Mouse (Mus musculus) embryonic facial prominence, embryonic 13.5 days (tissue): Measurements from ENCODE around the gene Alcam. TPM values are rescaled to one million over a fixed set of nuclear protein-coding genes. Genes with fewer than 3 reads are reported as not detected.

Source experiments
- ATAC-seq: fragments of 200-750 bp; cut with Nextera tagmentation; 2 replicates; pipeline ENCODE4 v1.8.0; 2017; ENCODE audit warnings: low read depth; ENCODE audit not compliant: insufficient number of reproducible peaks, insufficient read depth, low FRiP score, low TSS enrichment
- H3K27ac ChIP-seq: fragments of 300-500 bp; sonication (generic); 2 replicates; pipeline ENCODE4 v1.5.1; 2015; ENCODE audit warnings: moderate library complexity, mild to moderate bottlenecking, inconsistent platforms
- H3K27me3 ChIP-seq: fragments of 300-500 bp; sonication (generic); 2 replicates; pipeline ENCODE4 v1.6.1; 2015; ENCODE audit warnings: mild to moderate bottlenecking, inconsistent platforms
- H3K36me3 ChIP-seq: fragments of 300-500 bp; sonication (generic); 2 replicates; pipeline ENCODE4 v1.6.1; 2015; ENCODE audit warnings: mild to moderate bottlenecking, inconsistent platforms
- H3K4me1 ChIP-seq: fragments of 300-500 bp; sonication (generic); 2 replicates; pipeline ENCODE4 v1.6.1; 2015; ENCODE audit warnings: inconsistent platforms
- H3K4me2 ChIP-seq: fragments of 300-500 bp; sonication (generic); 2 replicates; pipeline ENCODE4 v1.6.1; 2015; ENCODE audit warnings: moderate library complexity, mild to moderate bottlenecking, inconsistent platforms
- H3K4me3 ChIP-seq: fragments of 300-500 bp; sonication (generic); 2 replicates; pipeline ENCODE4 v1.5.1; 2015; ENCODE audit warnings: mild to moderate bottlenecking, inconsistent platforms
- H3K9ac ChIP-seq: fragments of 300-500 bp; sonication (generic); 2 replicates; pipeline ENCODE4 v1.6.1; 2015; ENCODE audit warnings: mild to moderate bottlenecking, inconsistent platforms
- H3K9me3 ChIP-seq: fragments of 300-500 bp; sonication (generic); 2 replicates; pipeline ENCODE4 v1.6.1; 2016; ENCODE audit warnings: inconsistent platforms
- WGBS: fragments of 180-500 bp; shearing (Covaris S2); methylation state at CpG from one replicate; pipeline ENCODE4 v1.1.7; 2015; ENCODE audit warnings: mixed read lengths; 5-methylcytosine and 5-hydroxymethylcytosine counted together
- polyA plus RNA-seq: library from polyadenylated mRNA; unstranded; fragments of >200 nt; fragmentation: Nextera tagmentation; extraction: Ambion mirVana; gene quantifications from 2 replicates; pipeline ENCODE4 v1.2.1, GENCODE M21; 2015

The Alcam gene
- polyA plus RNA-seq, 1 experiment from 2014 or later: 29.1 TPM

DNA sequence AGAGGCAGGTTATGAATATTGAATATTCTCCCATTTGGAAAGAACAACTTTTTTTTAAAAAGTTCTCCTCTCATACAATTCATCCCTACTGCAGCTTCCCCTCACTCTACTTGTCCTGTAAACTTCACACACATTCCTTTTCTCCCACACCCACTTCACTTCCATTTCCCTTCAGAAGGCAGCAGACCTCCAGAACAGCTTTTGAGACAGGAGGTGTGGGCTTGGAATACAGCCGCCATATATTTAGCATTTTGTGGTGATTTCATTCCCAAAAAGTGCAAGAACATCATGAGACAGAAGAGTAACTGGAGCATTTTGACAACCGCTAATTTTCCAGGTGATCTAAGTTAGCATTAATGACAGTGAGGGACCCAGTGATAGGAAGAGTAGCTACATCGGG is 47.8 kb downstream of the Alcam start:
- Histone ChIP-seq H3K36me3 (no peaks in the 10 kb centered on the region), H3K4me1 (no peaks in the 10 kb centered on the region), H3K27ac (no peak overlapping the region), H3K4me3 (no peak overlapping the region), H3K27me3 (no peaks in the 10 kb centered on the region), H3K9me3 (no peaks in the 10 kb centered on the region), H3K9ac (no peak overlapping the region), H3K4me2 (no peak overlapping the region)
- no peak for ATAC-seq
- 93% methylated on average over 3 of the region's 3 CpGs for WGBS

DNA sequence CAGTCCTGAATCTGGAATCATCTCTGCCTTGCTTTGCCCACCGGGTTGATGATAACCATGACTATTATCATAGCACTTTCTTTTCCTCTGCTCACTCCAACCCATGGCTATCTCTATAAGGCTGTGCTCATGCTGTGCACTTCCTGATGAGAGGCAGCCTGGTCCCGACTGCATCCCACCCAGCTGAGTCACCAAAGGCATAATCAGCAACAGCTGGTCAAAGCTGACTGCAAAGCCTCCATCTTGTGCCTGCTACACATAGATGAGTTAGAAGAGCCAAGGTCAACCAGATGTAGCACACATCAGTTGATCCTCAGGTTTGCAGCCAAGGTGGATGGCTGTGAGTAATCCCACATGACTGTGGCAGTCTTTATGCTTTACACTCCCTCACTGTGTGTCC is 48.6 kb downstream of the Alcam start:
- H3K9me3 ChIP-seq: no peaks in the 10 kb centered on the region
- no peak for ATAC-seq
- no peak overlapping the region for H3K9ac ChIP-seq
- no peaks in the 10 kb centered on the region for H3K36me3 ChIP-seq
- WGBS: 58% methylated on average over 2 of the region's 2 CpGs
- H3K4me3 ChIP-seq: no peak overlapping the region
- H3K4me1 ChIP-seq: no peaks in the 10 kb centered on the region
- H3K27ac ChIP-seq: no peak overlapping the region
- H3K4me2 ChIP-seq: no peak overlapping the region
- no peaks in the 10 kb centered on the region for H3K27me3 ChIP-seq

DNA sequence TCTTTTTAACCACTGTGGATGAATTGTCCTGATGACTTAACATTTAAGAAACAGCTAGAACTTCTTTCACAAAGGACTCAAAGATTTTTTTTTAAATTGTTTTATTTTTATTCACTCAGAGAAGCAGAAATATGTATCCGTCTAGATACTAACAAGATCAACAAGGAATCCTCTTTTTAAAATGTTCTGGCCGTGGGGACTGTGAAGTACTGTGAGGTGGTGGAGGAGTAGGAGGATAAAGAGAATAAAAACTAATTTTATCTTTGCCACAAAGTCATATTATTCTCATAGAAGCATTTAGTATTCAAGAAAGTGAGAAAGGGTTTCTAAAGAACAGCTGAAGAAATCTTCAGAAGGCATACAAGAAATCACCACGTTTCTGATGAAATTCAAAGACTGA is 54.8 kb downstream of the Alcam start:
- Histone ChIP-seq H3K27me3 (no peaks in the 10 kb centered on the region), H3K27ac (no peak overlapping the region), H3K4me3 (no peak overlapping the region), H3K36me3 (no peaks in the 10 kb centered on the region), H3K9me3 (no peaks in the 10 kb centered on the region), H3K9ac (no peak overlapping the region), H3K4me1 (no peaks in the 10 kb centered on the region), H3K4me2 (no peak overlapping the region)
- WGBS: 82% methylated on average over 3 of the region's 3 CpGs
- no peak for ATAC-seq

DNA sequence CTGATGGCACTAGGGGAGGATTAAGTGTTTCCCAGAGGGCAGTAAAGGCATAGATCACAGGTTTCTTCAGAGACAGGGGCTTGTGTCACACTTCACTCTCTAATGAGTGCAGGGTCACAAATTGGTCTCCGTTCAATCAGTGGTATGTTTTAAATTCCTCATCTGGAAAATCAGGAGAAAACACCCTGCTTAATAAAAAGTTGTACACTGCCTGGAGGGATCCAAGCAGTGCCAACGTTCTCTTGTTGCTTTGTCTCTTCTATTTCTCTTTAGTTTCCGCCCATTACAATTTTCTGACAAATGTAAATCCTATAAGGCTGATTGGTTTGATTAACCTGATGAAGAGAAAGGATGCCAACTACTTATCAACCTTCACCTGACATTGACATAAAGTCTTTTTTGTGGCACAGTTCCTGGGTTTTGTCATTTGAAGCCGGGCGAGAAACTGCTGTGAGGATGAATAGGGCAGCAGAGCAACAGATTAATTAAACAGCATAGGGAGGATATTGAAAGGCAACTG is 67.0 kb downstream of the Alcam start:
- no peak overlapping the region for H3K4me3 ChIP-seq
- H3K4me2 ChIP-seq: no peak overlapping the region
- no peaks in the 10 kb centered on the region for H3K36me3 ChIP-seq
- H3K27me3 ChIP-seq: no peaks in the 10 kb centered on the region
- WGBS: 61% methylated on average over 5 of the region's 5 CpGs
- ATAC-seq: no peak
- H3K9me3 ChIP-seq: no peaks in the 10 kb centered on the region
- H3K9ac ChIP-seq: no peak overlapping the region
- H3K27ac ChIP-seq: no peak overlapping the region
- peaks cover 8% of the 10 kb centered on the region; the same call in 1 of the 2 replicates for H3K4me1 ChIP-seq

DNA sequence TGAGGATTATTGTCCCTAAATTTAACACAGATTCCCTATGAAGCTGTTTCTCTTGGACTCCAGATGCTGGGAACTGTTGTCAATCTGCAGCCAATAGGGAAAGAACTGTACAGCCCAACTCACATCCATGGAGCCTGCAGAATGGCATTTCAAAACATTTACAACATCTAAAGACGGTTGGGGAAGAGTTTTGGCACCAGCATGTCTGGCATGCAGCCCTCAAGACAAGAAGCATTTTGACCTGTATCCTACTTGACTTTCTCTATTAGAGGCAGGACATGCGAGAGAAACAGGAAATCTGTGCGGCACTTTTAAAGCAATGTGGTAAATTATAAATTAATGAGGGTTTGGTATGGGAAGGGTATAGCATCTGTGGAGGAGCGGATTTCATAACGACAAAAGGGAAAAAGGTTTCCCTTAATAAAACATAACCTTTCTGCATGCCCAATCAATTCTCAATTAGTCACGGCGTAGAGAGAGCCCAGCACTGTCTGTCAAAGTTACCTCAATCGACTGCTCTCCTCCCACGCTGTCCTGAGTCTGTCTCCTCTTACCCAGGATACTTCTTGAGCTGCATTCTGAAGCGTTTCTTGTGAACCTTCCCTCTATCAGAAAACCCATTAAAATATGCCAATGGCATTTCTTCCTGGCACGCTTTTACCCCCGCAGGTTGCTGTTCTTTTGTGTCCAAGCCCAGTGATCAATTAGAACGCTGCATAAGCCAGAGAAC is 70.3 kb downstream of the Alcam start:
- no peak for ATAC-seq
- Histone ChIP-seq H3K9ac (no peak overlapping the region), H3K4me3 (no peak overlapping the region), H3K9me3 (no peaks in the 10 kb centered on the region), H3K4me1 (peaks cover 10% of the 10 kb centered on the region; the same call in 1 of the 2 replicates), H3K36me3 (no peaks in the 10 kb centered on the region), H3K27ac (no peak overlapping the region), H3K27me3 (no peaks in the 10 kb centered on the region), H3K4me2 (peak overlapping the region; percentile 18; the same call in 1 of the 2 replicates)
- WGBS: 27% methylated on average over 13 of the region's 13 CpGs

DNA sequence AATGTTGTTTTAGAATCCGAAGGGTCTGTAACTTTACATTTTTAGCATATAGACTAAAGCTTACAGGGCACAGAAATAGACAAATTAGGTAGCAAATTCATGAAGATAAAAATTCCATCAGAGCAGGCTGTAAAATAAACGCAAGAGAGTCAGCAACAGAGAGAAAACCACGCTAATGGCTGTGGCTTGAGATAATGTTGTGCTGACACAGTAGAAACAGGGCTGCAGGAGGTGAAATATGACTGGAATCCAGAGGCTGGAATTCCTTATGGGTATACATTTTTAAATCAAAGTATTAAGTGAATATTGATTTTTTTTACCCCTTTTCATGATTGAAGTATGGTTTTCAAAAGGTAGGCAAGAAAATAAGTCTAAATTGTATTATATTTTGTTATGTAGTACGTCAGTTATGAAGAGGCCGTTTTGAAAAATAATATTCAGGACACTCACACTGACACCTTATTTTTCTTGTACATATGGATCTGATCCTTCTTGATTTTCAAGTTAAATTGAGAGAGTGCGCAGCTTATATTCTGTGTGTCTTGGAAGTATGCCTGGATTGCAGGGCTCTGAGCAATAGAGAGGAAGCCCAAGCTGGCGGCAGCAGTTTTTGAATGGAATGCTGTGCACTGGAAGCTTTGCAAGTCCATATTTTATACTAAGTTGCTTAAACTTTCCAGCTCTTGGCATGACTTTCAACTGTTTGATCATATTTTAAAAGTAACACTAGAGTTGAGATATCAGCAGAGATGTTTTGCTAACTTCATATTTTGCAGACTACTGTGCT is 74.9 kb downstream of the Alcam start:
- Histone ChIP-seq H3K27me3 (no peaks in the 10 kb centered on the region), H3K27ac (no peak overlapping the region), H3K4me1 (peaks cover 10% of the 10 kb centered on the region; the same call in 1 of the 2 replicates), H3K4me2 (no peak overlapping the region), H3K4me3 (no peak overlapping the region), H3K9ac (no peak overlapping the region), H3K9me3 (no peaks in the 10 kb centered on the region), H3K36me3 (no peaks in the 10 kb centered on the region)
- ATAC-seq: no peak
- WGBS: 37% methylated on average over 7 of the region's 7 CpGs

DNA sequence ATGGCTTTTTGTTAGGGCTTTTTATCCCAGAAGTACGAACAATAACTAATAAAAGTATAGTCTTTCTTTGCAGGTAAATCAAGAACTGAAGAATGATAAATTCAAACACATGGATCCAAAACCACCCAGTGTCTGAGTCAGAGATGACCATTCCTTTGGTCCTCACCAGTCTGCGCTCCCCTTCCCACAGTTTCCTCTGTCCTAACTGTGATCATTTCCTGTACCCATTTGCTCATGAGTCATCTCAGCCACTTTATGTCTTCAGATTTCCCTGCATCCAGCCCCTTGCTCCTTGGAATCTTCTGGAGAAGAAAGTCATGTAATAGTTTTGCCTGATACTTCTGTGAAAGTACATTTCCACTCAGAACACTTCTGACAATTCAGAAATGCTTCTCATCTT is 77.0 kb downstream of the Alcam start:
- Histone ChIP-seq H3K4me2 (no peak overlapping the region), H3K27ac (no peak overlapping the region), H3K4me3 (no peak overlapping the region), H3K4me1 (0 out of 2 replicates have a peak, but pooled peaks cover 2% of the 10 kb centered on the region), H3K36me3 (no peaks in the 10 kb centered on the region), H3K27me3 (no peaks in the 10 kb centered on the region), H3K9me3 (no peaks in the 10 kb centered on the region), H3K9ac (no peak overlapping the region)
- no peak for ATAC-seq
- WGBS: 87% methylated on average over 2 of the region's 2 CpGs

DNA sequence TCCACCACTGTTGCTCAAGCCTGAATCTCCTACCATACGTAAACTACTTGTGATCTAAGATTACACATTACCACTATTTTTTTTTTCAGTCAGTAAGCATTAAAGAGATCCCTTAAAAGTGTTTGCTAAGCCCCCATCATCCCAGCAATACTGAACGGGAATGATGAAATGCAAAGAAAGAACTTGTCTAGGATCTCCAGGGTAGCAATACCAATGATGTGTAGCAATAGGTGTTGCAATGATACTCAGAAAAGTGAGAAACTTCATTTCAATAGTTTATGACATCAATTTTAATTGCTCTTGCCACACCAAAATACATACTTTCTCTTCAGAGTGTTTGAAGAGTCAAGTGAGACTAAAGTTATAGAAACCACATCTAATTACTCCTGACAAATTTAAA is 81.9 kb downstream of the Alcam start:
- no peak for ATAC-seq
- 71% methylated on average over 2 of the region's 2 CpGs for WGBS
- no peaks in the 10 kb centered on the region for H3K4me1 ChIP-seq
- no peak overlapping the region for H3K9ac ChIP-seq
- no peak overlapping the region for H3K4me3 ChIP-seq
- no peaks in the 10 kb centered on the region for H3K27me3 ChIP-seq
- H3K27ac ChIP-seq: no peak overlapping the region
- no peak overlapping the region for H3K4me2 ChIP-seq
- no peaks in the 10 kb centered on the region for H3K9me3 ChIP-seq
- no peaks in the 10 kb centered on the region for H3K36me3 ChIP-seq

DNA sequence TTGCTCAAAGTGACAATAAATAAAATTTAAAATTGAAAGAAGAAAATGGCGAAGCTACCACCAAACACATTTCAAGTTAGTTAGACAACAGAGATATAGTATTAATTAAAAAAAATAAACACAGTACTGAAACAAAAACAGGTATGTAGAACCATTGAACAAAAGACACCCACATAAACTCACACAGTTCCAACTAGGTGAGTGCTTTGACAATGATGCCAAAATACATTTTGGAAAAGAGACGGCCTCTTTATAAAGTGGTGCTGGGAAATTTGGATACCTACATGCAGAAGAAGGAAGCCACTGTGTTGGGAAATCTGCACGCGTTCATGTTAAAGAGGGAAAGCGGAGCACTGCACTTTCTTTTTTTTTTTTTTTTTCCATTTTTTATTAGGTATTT is 85.4 kb downstream of the Alcam start:
- no peaks in the 10 kb centered on the region for H3K4me1 ChIP-seq
- no peaks in the 10 kb centered on the region for H3K27me3 ChIP-seq
- no peak overlapping the region for H3K9ac ChIP-seq
- no peaks in the 10 kb centered on the region for H3K9me3 ChIP-seq
- H3K4me3 ChIP-seq: no peak overlapping the region
- H3K36me3 ChIP-seq: no peaks in the 10 kb centered on the region
- 91% methylated on average over 5 of the region's 5 CpGs for WGBS
- no peak overlapping the region for H3K27ac ChIP-seq
- H3K4me2 ChIP-seq: no peak overlapping the region
- no peak for ATAC-seq

DNA sequence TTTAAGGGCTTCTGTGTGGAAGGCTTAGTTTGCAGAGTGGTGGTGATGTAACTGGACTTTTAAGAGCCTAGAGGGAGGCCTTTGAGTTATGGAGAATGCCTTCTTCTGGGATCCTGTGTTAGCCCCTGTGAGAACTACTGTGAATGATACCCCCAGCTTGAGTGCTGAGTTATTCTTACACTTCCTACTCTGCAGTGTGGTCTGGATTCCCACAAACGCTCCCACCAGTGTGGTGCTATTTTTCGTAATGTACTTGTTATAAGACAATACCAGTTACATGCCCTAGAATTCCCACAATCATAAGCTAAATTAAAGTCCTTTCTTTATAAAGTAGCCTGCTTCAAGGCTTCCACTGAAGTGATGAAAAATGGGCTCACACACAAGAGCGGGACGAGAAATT is 87.0 kb downstream of the Alcam start:
- H3K27ac ChIP-seq: no peak overlapping the region
- no peaks in the 10 kb centered on the region for H3K9me3 ChIP-seq
- no peak for ATAC-seq
- H3K4me1 ChIP-seq: no peaks in the 10 kb centered on the region
- H3K36me3 ChIP-seq: no peaks in the 10 kb centered on the region
- 93% methylated on average over 4 of the region's 4 CpGs for WGBS
- no peak overlapping the region for H3K4me3 ChIP-seq
- no peak overlapping the region for H3K4me2 ChIP-seq
- H3K9ac ChIP-seq: no peak overlapping the region
- H3K27me3 ChIP-seq: no peaks in the 10 kb centered on the region

DNA sequence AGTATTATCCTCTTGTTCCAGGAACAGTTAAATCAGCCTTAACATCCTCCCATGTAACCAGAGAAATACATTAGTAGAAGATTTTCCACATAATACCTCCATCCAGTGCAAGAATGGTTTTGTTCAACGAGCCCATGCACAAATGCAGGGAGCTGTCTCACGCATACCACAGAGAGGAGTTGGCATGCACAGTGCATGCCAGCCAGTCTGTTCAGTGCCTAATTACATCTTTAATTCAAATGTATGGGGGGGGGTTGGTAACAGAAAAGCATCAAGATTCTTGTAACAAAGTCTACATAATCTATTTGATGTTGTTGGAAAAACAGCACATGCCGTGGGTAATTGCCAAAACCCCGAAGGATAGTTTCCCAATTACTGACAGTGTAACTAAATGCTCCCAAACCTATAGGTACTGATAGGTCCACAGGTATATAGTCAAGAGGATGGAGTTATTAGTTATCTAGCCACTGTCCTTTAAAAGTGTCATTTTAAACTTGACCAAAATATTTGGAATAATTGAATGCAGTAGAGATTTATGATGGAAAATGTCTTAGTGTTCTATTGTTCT is 89.8 kb downstream of the Alcam start:
- Histone ChIP-seq H3K4me1 (no peaks in the 10 kb centered on the region), H3K4me3 (no peak overlapping the region), H3K9me3 (no peaks in the 10 kb centered on the region), H3K27me3 (no peaks in the 10 kb centered on the region), H3K36me3 (no peaks in the 10 kb centered on the region), H3K27ac (no peak overlapping the region), H3K4me2 (no peak overlapping the region), H3K9ac (no peak overlapping the region)
- ATAC-seq: no peak
- 70% methylated on average over 4 of the region's 4 CpGs for WGBS
